Mouse (Mus musculus) forebrain, embryonic 16.5 days (tissue): ENCODE data around the gene Cck. TPM values are rescaled to one million over a fixed set of nuclear protein-coding genes. Genes with fewer than 3 reads are reported as not detected.

Experiments used
- ATAC-seq: fragments of 200-750 bp; cut with Nextera tagmentation; 2 replicates; pipeline ENCODE4 v1.8.0; 2017; ENCODE audit warnings: mild to moderate bottlenecking, moderate library complexity
- H3K27ac ChIP-seq: fragments of 300-500 bp; sonication (generic); 2 replicates; pipeline ENCODE4 v1.5.1; 2014; ENCODE audit warnings: low read length, control low read depth
- H3K27me3 ChIP-seq: fragments of 300-500 bp; sonication (generic); replicated peaks from 2 replicates; pipeline ENCODE4 v1.6.1; 2014; ENCODE audit warnings: low read length; ENCODE audit not compliant: control insufficient read depth, insufficient read depth
- H3K36me3 ChIP-seq: fragments of 300-500 bp; sonication (generic); 2 replicates; pipeline ENCODE4 v1.6.1; 2014; ENCODE audit not compliant: control insufficient read depth, insufficient read depth
- H3K4me1 ChIP-seq: fragments of 300-500 bp; sonication (generic); replicated peaks from 2 replicates; pipeline ENCODE4 v1.6.1; 2014; ENCODE audit warnings: low read length; ENCODE audit not compliant: control insufficient read depth, insufficient read depth
- H3K4me2 ChIP-seq: fragments of 300-500 bp; sonication (generic); 2 replicates; pipeline ENCODE4 v1.6.1; 2014; ENCODE audit warnings: mild to moderate bottlenecking, low read length, control low read depth
- H3K4me3 ChIP-seq: fragments of 300-500 bp; sonication (generic); replicated peaks from 2 replicates; pipeline ENCODE4 v1.5.1; 2014; ENCODE audit warnings: mild to moderate bottlenecking, low read length, control low read depth
- H3K9ac ChIP-seq: fragments of 300-500 bp; sonication (generic); replicated peaks from 2 replicates; pipeline ENCODE4 v1.6.1; 2014; ENCODE audit warnings: low read depth, low read length, control low read depth
- H3K9me3 ChIP-seq: fragments of 300-500 bp; sonication (generic); 2 replicates; pipeline ENCODE4 v1.6.1; 2016; ENCODE audit warnings: low read length; ENCODE audit not compliant: control insufficient read depth
- WGBS: fragments of 180-500 bp; shearing (Covaris S2); extraction: QIAGEN DNeasy Blood & Tissue Kit; methylation state at CpG from one replicate; pipeline ENCODE4 v1.1.7; 2014; 5-methylcytosine and 5-hydroxymethylcytosine counted together
- polyA plus RNA-seq: library from polyadenylated mRNA; unstranded; fragments of >200 nt; fragmentation: Nextera tagmentation; extraction: Ambion mirVana; gene quantifications from 2 replicates; pipeline ENCODE4 v1.2.1, GENCODE M21; 2015

Cck gene
- 26.4 and 60.5 TPM in 2 replicates for polyA plus RNA-seq

DNA sequence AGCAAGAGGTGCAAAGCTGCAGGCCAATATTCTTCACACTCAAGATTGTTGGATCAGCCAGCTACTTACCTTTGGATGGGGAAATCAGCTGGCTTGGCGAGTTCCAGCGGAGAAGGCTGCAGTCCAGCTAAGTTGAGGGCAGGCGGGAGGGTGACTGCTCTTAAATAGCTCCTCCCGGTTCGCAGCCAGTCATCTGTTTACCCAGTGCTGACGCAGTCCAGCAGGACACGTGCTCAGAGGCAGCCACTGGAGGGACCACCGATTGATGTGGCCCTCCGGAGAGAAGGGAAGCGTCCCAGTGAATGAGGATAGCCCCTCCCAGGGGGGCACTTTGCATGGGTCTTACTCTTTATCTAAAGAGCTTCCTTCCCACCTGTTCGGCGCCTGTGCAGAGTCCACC, at the start of gene Cck:
TSS of gene Cck (minus strand) at position 166 of the 400 bp plus-strand sequence.
- peaks cover 38% of the 10 kb centered on the region for H3K27me3 ChIP-seq
- no peak for ATAC-seq
- 0 out of 2 replicates have a peak within 1 kb of the TSS, but pooled peaks have one; percentile 14 for H3K27ac ChIP-seq
- H3K9ac ChIP-seq, result peak within 1 kb of the TSS; percentile 61
- 4% methylated on average over 12 of the region's 12 CpGs for WGBS
- peak within 1 kb of the TSS; percentile 46 for H3K4me3 ChIP-seq
- H3K9me3 ChIP-seq, result no peaks in the 10 kb centered on the region
- peak within 1 kb of the TSS; percentile 70 for H3K4me2 ChIP-seq
- H3K36me3 ChIP-seq, result no peaks in the 10 kb centered on the region
- peaks cover 22% of the 10 kb centered on the region for H3K4me1 ChIP-seq

DNA sequence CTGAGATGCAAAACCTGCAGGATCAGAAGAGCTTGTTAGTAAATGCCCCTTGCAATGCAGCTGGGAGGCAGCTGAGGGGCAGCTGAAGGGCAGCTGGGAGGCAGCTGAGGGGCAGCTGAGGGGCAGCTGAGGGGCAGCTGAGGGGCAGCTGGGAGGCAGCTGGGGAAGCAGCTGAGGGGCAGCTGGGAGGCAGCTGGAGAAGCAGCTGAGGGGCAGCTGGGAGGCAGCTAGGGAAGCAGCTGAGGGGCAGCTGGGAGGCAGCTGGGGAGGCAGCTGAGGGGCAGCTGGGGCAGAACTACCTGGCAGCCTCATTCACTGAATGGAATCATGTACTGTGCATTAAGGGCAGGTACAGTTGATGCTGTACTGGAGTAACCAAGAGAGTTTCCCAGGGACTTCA, 46.0 kb upstream of the Cck start:
- Histone ChIP-seq H3K27me3 (no peaks in the 10 kb centered on the region), H3K4me3 (no peak overlapping the region), H3K4me2 (no peak overlapping the region), H3K9ac (no peak overlapping the region), H3K36me3 (no peaks in the 10 kb centered on the region), H3K9me3 (no peaks in the 10 kb centered on the region; the same call in 1 of the 2 replicates), H3K4me1 (no peaks in the 10 kb centered on the region), H3K27ac (no peak overlapping the region)
- ATAC-seq, result no peak

- WGBS, result 28% methylated on average over 9 of the region's 9 CpGs
- Histone ChIP-seq H3K9ac (no peak overlapping the region), H3K27me3 (no peaks in the 10 kb centered on the region), H3K9me3 (peaks cover 5% of the 10 kb centered on the region), H3K4me3 (no peak overlapping the region), H3K36me3 (no peaks in the 10 kb centered on the region), H3K4me2 (no peak overlapping the region), H3K27ac (no peak overlapping the region; the same call in 1 of the 2 replicates), H3K4me1 (no peaks in the 10 kb centered on the region; the same call in 1 of the 2 replicates)
- peak; percentile 66 for ATAC-seq
These were observed 37.1 kb upstream of the Cck start for GRCm38 (mm10) chr9:121532626-121533025.

GRCm38 (mm10) chr9:121528605-121529357, 33.3 kb upstream of the Cck start:
- Histone ChIP-seq H3K4me1 (peaks cover 6% of the 10 kb centered on the region), H3K4me3 (no peak overlapping the region), H3K9me3 (peaks cover 3% of the 10 kb centered on the region; the same call in 1 of the 2 replicates), H3K9ac (no peak overlapping the region), H3K27me3 (no peaks in the 10 kb centered on the region), H3K36me3 (no peaks in the 10 kb centered on the region), H3K27ac (no peak overlapping the region), H3K4me2 (no peak overlapping the region)
- ATAC-seq, result no peak
- WGBS, result 82% methylated on average over 8 of the region's 8 CpGs

- Histone ChIP-seq H3K27ac (no peak overlapping the region), H3K9me3 (peaks cover 3% of the 10 kb centered on the region; the same call in 1 of the 2 replicates), H3K4me2 (no peak overlapping the region), H3K9ac (no peak overlapping the region), H3K4me1 (peaks cover 6% of the 10 kb centered on the region; the same call in 1 of the 2 replicates), H3K27me3 (no peaks in the 10 kb centered on the region), H3K4me3 (no peak overlapping the region), H3K36me3 (no peaks in the 10 kb centered on the region)
- peak; percentile 78 for ATAC-seq
- 25% methylated on average over 6 of the region's 6 CpGs for WGBS
These were observed 30.7 kb upstream of the Cck start for GRCm38 (mm10) chr9:121526171-121526570.

- WGBS, result 85% methylated on average over 5 of the region's 5 CpGs
- no peak overlapping the region for H3K4me3 ChIP-seq
- no peaks in the 10 kb centered on the region for H3K27me3 ChIP-seq
- 0 out of 2 replicates have a peak, but pooled peaks cover 3% of the 10 kb centered on the region for H3K4me1 ChIP-seq
- H3K9ac ChIP-seq, result no peak overlapping the region
- no peak overlapping the region for H3K27ac ChIP-seq
- ATAC-seq, result no peak
- H3K36me3 ChIP-seq, result no peaks in the 10 kb centered on the region
- no peak overlapping the region for H3K4me2 ChIP-seq
- H3K9me3 ChIP-seq, result no peaks in the 10 kb centered on the region
These were observed 24.6 kb upstream of the Cck start for GRCm38 (mm10) chr9:121520047-121520446.

- no peak for ATAC-seq
These were observed 19.0 kb upstream of the Cck start for GRCm38 (mm10) chr9:121514462-121514861.

GRCm38 (mm10) chr9:121511911-121512310, 16.4 kb upstream of the Cck start:
- no peaks in the 10 kb centered on the region for H3K36me3 ChIP-seq
- WGBS, result 86% methylated on average over 4 of the region's 4 CpGs
- H3K27ac ChIP-seq, result no peak overlapping the region
- no peak overlapping the region for H3K4me2 ChIP-seq
- no peaks in the 10 kb centered on the region; the same call in 1 of the 2 replicates for H3K4me1 ChIP-seq
- H3K9me3 ChIP-seq, result no peaks in the 10 kb centered on the region
- no peaks in the 10 kb centered on the region for H3K27me3 ChIP-seq
- no peak overlapping the region for H3K4me3 ChIP-seq
- no peak for ATAC-seq
- H3K9ac ChIP-seq, result no peak overlapping the region

More at GRCm38 (mm10) chr9:121514462-121514861, 19.0 kb upstream of the Cck start:
- Histone ChIP-seq H3K27me3 (no peaks in the 10 kb centered on the region), H3K4me1 (no peaks in the 10 kb centered on the region), H3K36me3 (no peaks in the 10 kb centered on the region), H3K4me3 (no peak overlapping the region), H3K4me2 (no peak overlapping the region), H3K27ac (no peak overlapping the region), H3K9ac (no peak overlapping the region), H3K9me3 (no peaks in the 10 kb centered on the region)
- WGBS, result 86% methylated on average over 5 of the region's 5 CpGs

- peak overlapping the region; percentile 58 for H3K27ac ChIP-seq
- peak; percentile 77 for ATAC-seq
- WGBS, result 38% methylated on average over 8 of the region's 8 CpGs
These were observed 11.1 kb upstream of the Cck start for GRCm38 (mm10) chr9:121506478-121507180.

More at GRCm38 (mm10) chr9:121506478-121507180, 11.1 kb upstream of the Cck start:
- H3K27me3 ChIP-seq, result no peaks in the 10 kb centered on the region
- peaks cover 17% of the 10 kb centered on the region for H3K4me1 ChIP-seq
- no peaks in the 10 kb centered on the region for H3K9me3 ChIP-seq
- no peak overlapping the region for H3K9ac ChIP-seq
- H3K4me3 ChIP-seq, result no peak overlapping the region
- H3K4me2 ChIP-seq, result no peak overlapping the region
- no peaks in the 10 kb centered on the region for H3K36me3 ChIP-seq
